In genomic region chr15:6233621-6234020, GRCm38 (mm10) we compare ENCODE assay signal across 20 mouse cellular contexts.
"Had no signal": no experiment of that assay in that cellular context is flagged by ENCODE, and none has a peak within 500 bp of the region (broad histone marks: within the 10 kb centered on the region; RNA-seq: fewer than 3 reads in every experiment).

No protein-coding gene starts in this region.

- H3K4me3 ChIP-seq: midbrain, embryonic 10.5 days; midbrain, embryonic 12.5 days; myocyte; neural tube, embryonic 13.5 days; neural tube, embryonic 15.5 days; stomach, embryonic 15.5 days had no signal

- H3K9ac ChIP-seq: lung, embryonic 14.5 days; midbrain, embryonic 12.5 days; neural tube, embryonic 13.5 days; neural tube, embryonic 15.5 days; stomach, embryonic 15.5 days had no signal

- DNase-seq: lung, adult 18-20 months; lung, embryonic 14.5 days; lung, postnatal 10 days; midbrain, embryonic 14.5 days; retina, postnatal 1 day; right cerebral cortex, adult 18-20 months; right cerebral cortex, postnatal 25 days; right cerebral cortex, postnatal 4 days; spleen, adult 18-20 months; thymus, adult 2 months; thymus, postnatal 25 days; thymus, postnatal 4 days had no signal

- H3K9me3 ChIP-seq: midbrain, embryonic 10.5 days; midbrain, embryonic 12.5 days; neural tube, embryonic 13.5 days; neural tube, embryonic 15.5 days; stomach, embryonic 15.5 days had no signal

- ATAC-seq: midbrain, embryonic 16.5 days had no signal

- H3K4me1 ChIP-seq: midbrain, embryonic 10.5 days; midbrain, embryonic 12.5 days; neural tube, embryonic 13.5 days; neural tube, embryonic 15.5 days; stomach, embryonic 15.5 days had no signal

- H3K27ac ChIP-seq: midbrain, embryonic 10.5 days; midbrain, embryonic 12.5 days; neural tube, embryonic 13.5 days; neural tube, embryonic 15.5 days; stomach, embryonic 15.5 days; stomach, postnatal 0 days had no signal

- H3K27me3 ChIP-seq: midbrain, embryonic 12.5 days; neural tube, embryonic 13.5 days; neural tube, embryonic 15.5 days; stomach, embryonic 15.5 days had no signal

- H3K36me3 ChIP-seq: midbrain, embryonic 10.5 days; midbrain, embryonic 12.5 days; neural tube, embryonic 13.5 days; neural tube, embryonic 15.5 days; stomach, embryonic 15.5 days had no signal

- H3K4me2 ChIP-seq: lung, embryonic 14.5 days; midbrain, embryonic 12.5 days; neural tube, embryonic 13.5 days; neural tube, embryonic 15.5 days; stomach, embryonic 15.5 days had no signal
